Mouse (Mus musculus): ENCODE data around the gene Wdr60. TPM values are rescaled to one million over a fixed set of nuclear protein-coding genes. Genes with fewer than 3 reads are reported as not detected.

Gene Wdr60
- total RNA-seq (2012; rRNA removed): 6.7 TPM in 2 replicates
- total RNA-seq (2014; rRNA removed): 3.6 and 3.9 TPM in 2 replicates
- 9.2 and 14.2 TPM in 2 replicates for polyA plus RNA-seq (2012; ENCODE audit: insufficient read length, low read depth)

- Histone ChIP-seq H3K4me1 (ENCODE audit: control insufficient read depth in 1 of 2, insufficient read depth in 2 of 2) (peaks cover 0 to 6% of the 10 kb centered on the region in 2 experiments; a peak in 2 of 4 replicates), H3K27ac (ENCODE audit: insufficient read depth, low read depth) (no peak within 1 kb of the TSS), H3K4me2 (ENCODE audit: insufficient read depth, low read depth, poor library complexity, severe bottlenecking) (peak within 1 kb of the TSS; percentile 91), H3K9ac (ENCODE audit: insufficient read depth, low read depth) (peak within 1 kb of the TSS; percentile 85), H3K36me3 (replicated peaks in 1 of 2; ENCODE audit: control insufficient read depth in 1 of 2, insufficient read depth in 1 of 2, low read length in 1 of 2) (no peaks in the 10 kb centered on the region), H3K4me3 (replicated peaks in 1 of 3; ENCODE audit: low read depth in 2 of 3, low read length in 2 of 3, poor library complexity in 1 of 3) (peak within 1 kb of the TSS; percentile 52 to 71 (median 61)), H3K79me2 (replicated peaks; ENCODE audit: control insufficient read depth, extremely low read depth, insufficient read depth, poor library complexity, severe bottlenecking) (no peaks in the 10 kb centered on the region), H3K9me3 (replicated peaks; ENCODE audit: low read length) (no peaks in the 10 kb centered on the region), H3K27me3 (replicated peaks) (peaks cover 2% of the 10 kb centered on the region)
- in situ Hi-C loops (cut with MboI; ENCODE audit: low pct_ligation_motif_present, low pct_unique_long_range_greater_than_20kb, low sequenced_read_pairs) (loop anchor here (25.0 kb wide), 1 partner anchor 325 kb away; no protein-coding TSS in a partner anchor), dilution Hi-C loops (cut with MboI; ENCODE audit: extremely low pct_ligation_motif_present, extremely low pct_unique_long_range_greater_than_20kb, low sequenced_read_pairs) (no loop called here)
- peak; percentile 77 for DNase-seq (ENCODE audit: extremely low read depth)
- TF ChIP-seq SIN3A (IDR thresholded peaks at IDR 0.05; ENCODE audit: low read length): peak; percentile 97
- TF ChIP-seq GABPA (IDR thresholded peaks at IDR 0.05; ENCODE audit: insufficient replicate concordance, low read depth, low read length): no peak
- peak; percentile 36; the same call in 1 of the 2 replicates for TF ChIP-seq MEF2A (IDR thresholded peaks at IDR 0.05; ENCODE audit: borderline replicate concordance, low read depth, low read length)
- TF ChIP-seq RCOR1 (conservative IDR thresholded peaks at IDR 0.05; ENCODE audit: low read depth, low read length): no peak; the same call in 1 of the 2 replicates
- TF ChIP-seq CHD2 (IDR thresholded peaks at IDR 0.05; ENCODE audit: low read length): no peak
- no peak for TF ChIP-seq EP300 (IDR thresholded peaks at IDR 0.05; ENCODE audit: low read length)
- peak; percentile 62; the same call in 1 of the 2 replicates for TF ChIP-seq MYC (IDR thresholded peaks at IDR 0.05; ENCODE audit: low read depth, low read length)
- TF ChIP-seq NELFE (IDR thresholded peaks at IDR 0.05; ENCODE audit: low read depth, low read length): peak; percentile 94
- peak; percentile 90 for TF ChIP-seq POLR2A (IDR thresholded peaks at IDR 0.05; ENCODE audit: low read depth, low read length)
- TF ChIP-seq MXI1 (IDR thresholded peaks at IDR 0.05; ENCODE audit: low read depth, low read length): peak; percentile 97
- no peak for TF ChIP-seq ZC3H11A (IDR thresholded peaks at IDR 0.05; ENCODE audit: low read depth, low read length)
- peak; percentile 94 for TF ChIP-seq NRF1 (IDR thresholded peaks at IDR 0.05; ENCODE audit: low read depth, low read length)
- no peak for TF ChIP-seq JUN (IDR thresholded peaks at IDR 0.05; ENCODE audit: insufficient read depth, low read depth, low read length)
- TF ChIP-seq USF1 (IDR thresholded peaks at IDR 0.05; ENCODE audit: low read depth, low read length): no peak
- TF ChIP-seq JUND (conservative IDR thresholded peaks at IDR 0.05; ENCODE audit: low read depth, low read length): no peak
- TF ChIP-seq TBP (conservative IDR thresholded peaks at IDR 0.05; ENCODE audit: low read depth, low read length): 0 out of 2 replicates have a peak, but pooled peaks have one; percentile 67
- peak; percentile 9; the same call in 1 of the 2 replicates for TF ChIP-seq ELF1 (IDR thresholded peaks at IDR 0.05; ENCODE audit: low read depth, low read length)
- peak; percentile 58 for TF ChIP-seq TCF12 (IDR thresholded peaks at IDR 0.05; ENCODE audit: low read depth, low read length)
- 0 out of 4 replicates have a peak, but pooled peaks of 1 of the 2 experiments have one; percentile 0 for TF ChIP-seq CTCF (conservative IDR thresholded peaks at IDR 0.05 in 1 of 2, IDR thresholded peaks at IDR 0.05 in 1 of 2; ENCODE audit: low read depth in 2 of 2, low read length in 2 of 2)
- TF ChIP-seq KAT2A (IDR thresholded peaks at IDR 0.05; ENCODE audit: insufficient replicate concordance, low read length): 0 out of 2 replicates have a peak, but pooled peaks have one; percentile 12
- peak; percentile 71 for TF ChIP-seq HCFC1 (IDR thresholded peaks at IDR 0.05; ENCODE audit: low read depth, low read length)
- TF ChIP-seq UBTF (IDR thresholded peaks at IDR 0.05; ENCODE audit: low read depth, low read length): peak; percentile 78; the same call in 1 of the 2 replicates
- peak; percentile 44; the same call in 1 of the 2 replicates for TF ChIP-seq BHLHE40 (IDR thresholded peaks at IDR 0.05; ENCODE audit: low read depth, low read length)
- no peak for TF ChIP-seq ETS1 (conservative IDR thresholded peaks at IDR 0.05; ENCODE audit: low read depth, low read length)
- peak; percentile 56; the same call in 1 of the 2 replicates for TF ChIP-seq MAX (IDR thresholded peaks at IDR 0.05; ENCODE audit: low read length)
- peak; percentile 55; the same call in 1 of the 2 replicates for TF ChIP-seq ZMIZ1 (IDR thresholded peaks at IDR 0.05; ENCODE audit: low read depth, low read length)
- no peak for TF ChIP-seq ZKSCAN1 (IDR thresholded peaks at IDR 0.05; ENCODE audit: borderline replicate concordance, low read depth, low read length)
- peak; percentile 81; the same call in 1 of the 2 replicates for TF ChIP-seq POLR2AphosphoS2 (IDR thresholded peaks at IDR 0.05; ENCODE audit: low read depth, low read length)
These were observed at the start of gene Wdr60 for GRCm38 (mm10) chr12:116262555-116263341. TSS of gene Wdr60 (minus strand) at chr12:116263022.

All from CH12.LX (cell line).